In the genomic region with DNA sequence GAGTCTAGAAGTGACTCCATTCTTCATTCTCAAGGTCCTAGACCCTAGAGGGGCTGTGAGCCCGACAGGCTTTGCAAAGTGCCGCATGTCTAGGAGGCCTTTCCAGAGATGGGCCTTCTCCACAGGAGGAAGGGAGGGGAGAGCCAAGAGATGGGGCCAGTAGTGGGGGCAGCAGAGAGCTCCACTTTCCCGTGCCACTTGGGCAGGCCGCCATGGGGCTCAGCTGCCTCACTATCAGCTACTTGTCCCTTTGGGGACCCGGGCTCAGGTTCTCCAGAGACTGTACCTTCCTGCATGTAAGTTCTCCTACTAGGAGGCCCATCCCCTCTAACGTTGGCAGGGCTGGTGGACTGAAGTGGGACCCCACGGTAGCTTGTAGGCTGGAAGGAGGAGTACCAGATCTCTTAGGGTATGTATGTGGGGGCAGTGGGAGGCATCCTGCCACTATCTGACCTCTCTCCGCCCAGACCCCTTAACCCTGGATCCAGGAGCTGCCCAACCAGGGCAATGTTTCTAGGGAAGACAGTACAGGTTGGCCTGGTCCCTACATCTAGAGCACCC, we compare ENCODE assay signal across 1 mouse cellular context.
TF ChIP-seq lines count a peak whose summit lies in the region.

No protein-coding gene starts in this region.

TF ChIP-seq in MEL, 35 proteins besides CTCF, POLR2A, EP300 and RAD21:
- TF ChIP-seq MAZ (IDR thresholded peaks at IDR 0.05; ENCODE audit: low read depth, low read length): peak; percentile 26; the same call in 1 of the 2 replicates
- TF ChIP-seq USF1 (IDR thresholded peaks at IDR 0.05; ENCODE audit: low read depth, low read length): no peak
- TF ChIP-seq ETS1 (IDR thresholded peaks at IDR 0.05; ENCODE audit: low read depth, low read length): peak; percentile 52; the same call in 1 of the 2 replicates
- TF ChIP-seq JUND (IDR thresholded peaks at IDR 0.05; ENCODE audit: low read depth, low read length): no peak
- no peak for TF ChIP-seq KAT2A (conservative IDR thresholded peaks at IDR 0.05; ENCODE audit: low read depth, low read length)
- 0 out of 2 replicates have a peak, but pooled peaks have one; percentile 22 for TF ChIP-seq GABPA (IDR thresholded peaks at IDR 0.05; ENCODE audit: low read depth, low read length)
- TF ChIP-seq E2F4 (IDR thresholded peaks at IDR 0.05; ENCODE audit: borderline replicate concordance, low read depth, low read length): no peak
- no peak for TF ChIP-seq TAL1 (IDR thresholded peaks at IDR 0.05; ENCODE audit: low read length)
- TF ChIP-seq MYC (IDR thresholded peaks at IDR 0.05; ENCODE audit: low read depth, low read length): no peak
- TF ChIP-seq BHLHE40 (IDR thresholded peaks at IDR 0.05; ENCODE audit: borderline replicate concordance, low read depth, low read length): peak; percentile 62; the same call in 1 of the 2 replicates
- TF ChIP-seq NELFE (IDR thresholded peaks at IDR 0.05; ENCODE audit: low read depth, low read length): no peak
- TF ChIP-seq SMC3 (IDR thresholded peaks at IDR 0.05; ENCODE audit: low read depth, low read length): 0 out of 2 replicates have a peak, but pooled peaks have one; percentile 9
- no peak for TF ChIP-seq CHD1 (IDR thresholded peaks at IDR 0.05; ENCODE audit: low read depth, low read length)
